Mouse (Mus musculus): ENCODE measurements around the gene Phc1.

DNA sequence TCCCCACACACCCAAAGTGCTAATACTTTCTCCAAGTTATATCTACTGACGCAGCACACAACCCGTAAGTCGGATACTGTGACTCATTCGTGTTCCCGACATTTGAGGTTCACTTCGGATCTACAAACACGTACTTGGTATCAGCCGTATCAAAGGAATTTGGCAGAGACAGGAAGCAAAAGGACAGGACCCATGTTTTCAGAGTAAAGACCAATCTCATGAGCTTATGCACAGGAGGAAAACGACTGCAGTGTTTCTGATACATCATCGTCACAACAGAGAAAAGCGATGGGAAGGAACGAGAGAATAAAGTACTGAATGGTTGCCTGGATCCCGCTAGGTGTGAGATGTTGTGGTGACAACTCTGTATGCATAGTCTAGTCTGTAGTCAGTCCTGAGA, 44.5 kb upstream of the Phc1 start:
- TF ChIP-seq POLR2A (IDR thresholded peaks at IDR 0.05; ENCODE audit: insufficient read depth, low read depth, low read length) (no peak), CTCF (IDR thresholded peaks at IDR 0.05; ENCODE audit: insufficient read depth, low read depth, low read length) (no peak)

Data from olfactory bulb, adult 2 months (tissue).